Mouse (Mus musculus) lung, postnatal 36 days (tissue): ENCODE data around the gene Erbb3.
"Not testable (repeated sequence)": the region's sequence is repeated elsewhere in the genome, so short reads cannot be mapped to it uniquely, and the experiment has no call there.

Experiments used
- DNase-seq: peaks from one replicate; pipeline ENCODE4 v3.0.0; 2022; ENCODE audit warnings: mixed read lengths

The Erbb3 gene

GRCm38 (mm10) chr10:128550144-128550823 lies 39.2 kb downstream of the Erbb3 start:
- not testable (repeated sequence) for DNase-seq

- not testable (repeated sequence) for DNase-seq
Observed at GRCm38 (mm10) chr10:128549682-128550057, 39.8 kb downstream of the Erbb3 start.

GRCm38 (mm10) chr10:128548947-128549681 lies 40.3 kb downstream of the Erbb3 start, which contains the start of gene Rpl41:
TSS of gene Rpl41 (minus strand) at chr10:128549305.
- peak; percentile 98 for DNase-seq

- DNase-seq, result not testable (repeated sequence)
Observed at GRCm38 (mm10) chr10:128548051-128548791, 41.2 kb downstream of the Erbb3 start.

GRCm38 (mm10) chr10:128547361-128548032 lies 42.0 kb downstream of the Erbb3 start, which contains the start of gene Zc3h10:
TSS of gene Zc3h10 (minus strand) at chr10:128547774.
- peak; percentile 97 for DNase-seq

- DNase-seq, result no peak
Observed at GRCm38 (mm10) chr10:128546787-128547186, 42.7 kb downstream of the Erbb3 start.

GRCm38 (mm10) chr10:128546361-128546760 lies 43.1 kb downstream of the Erbb3 start:
- peak; percentile 64 for DNase-seq

- no peak for DNase-seq
Observed at GRCm38 (mm10) chr10:128545570-128545898, 43.9 kb downstream of the Erbb3 start.

- no peak for DNase-seq
Observed at GRCm38 (mm10) chr10:128544674-128545569, 44.5 kb downstream of the Erbb3 start.

GRCm38 (mm10) chr10:128544151-128544657 lies 45.2 kb downstream of the Erbb3 start:
- DNase-seq, result no peak

GRCm38 (mm10) chr10:128543100-128543499 lies 46.4 kb downstream of the Erbb3 start:
- no peak for DNase-seq

- DNase-seq, result no peak
Observed at GRCm38 (mm10) chr10:128538340-128538870, 51.0 kb downstream of the Erbb3 start.

- DNase-seq, result peak; percentile 99
Observed at GRCm38 (mm10) chr10:128536266-128536940, 53.0 kb downstream of the Erbb3 start.

GRCm38 (mm10) chr10:128535624-128536265 lies 53.7 kb downstream of the Erbb3 start:
- no peak for DNase-seq

- DNase-seq, result no peak
Observed at GRCm38 (mm10) chr10:128535206-128535605, 54.2 kb downstream of the Erbb3 start.

GRCm38 (mm10) chr10:128526366-128527356 lies 62.8 kb downstream of the Erbb3 start:
- DNase-seq, result peak; percentile 36

GRCm38 (mm10) chr10:128525671-128526308 lies 63.7 kb downstream of the Erbb3 start, which contains the start of gene Esyt1:
TSS of gene Esyt1 (minus strand) at chr10:128525871.
- peak; percentile 99 for DNase-seq
